Mouse (Mus musculus) heart, postnatal 14 days (tissue): ENCODE data around the gene Tshz2. TPM values are rescaled to one million over a fixed set of nuclear protein-coding genes. Genes with fewer than 3 reads are reported as not detected.

Experiments
- DNase-seq, 2 experiments: peaks; one replicate each; pipeline ENCODE4 v3.0.0; 2021 to 2022
- intact Hi-C: fragments of 180-260 bp; cut with DNase I; formaldehyde crosslinking; loops from one replicate; pipeline ENCODE4 v1.15.1; 2025
- total RNA-seq, 2 experiments: library from RNA; stranded (reverse); gene quantifications; 2 replicates each; pipeline ENCODE4 v1.2.3; 2021

Gene Tshz2
- total RNA-seq, 2 experiments from 2014 or later, result 15.5 to 17.8 TPM

DNA sequence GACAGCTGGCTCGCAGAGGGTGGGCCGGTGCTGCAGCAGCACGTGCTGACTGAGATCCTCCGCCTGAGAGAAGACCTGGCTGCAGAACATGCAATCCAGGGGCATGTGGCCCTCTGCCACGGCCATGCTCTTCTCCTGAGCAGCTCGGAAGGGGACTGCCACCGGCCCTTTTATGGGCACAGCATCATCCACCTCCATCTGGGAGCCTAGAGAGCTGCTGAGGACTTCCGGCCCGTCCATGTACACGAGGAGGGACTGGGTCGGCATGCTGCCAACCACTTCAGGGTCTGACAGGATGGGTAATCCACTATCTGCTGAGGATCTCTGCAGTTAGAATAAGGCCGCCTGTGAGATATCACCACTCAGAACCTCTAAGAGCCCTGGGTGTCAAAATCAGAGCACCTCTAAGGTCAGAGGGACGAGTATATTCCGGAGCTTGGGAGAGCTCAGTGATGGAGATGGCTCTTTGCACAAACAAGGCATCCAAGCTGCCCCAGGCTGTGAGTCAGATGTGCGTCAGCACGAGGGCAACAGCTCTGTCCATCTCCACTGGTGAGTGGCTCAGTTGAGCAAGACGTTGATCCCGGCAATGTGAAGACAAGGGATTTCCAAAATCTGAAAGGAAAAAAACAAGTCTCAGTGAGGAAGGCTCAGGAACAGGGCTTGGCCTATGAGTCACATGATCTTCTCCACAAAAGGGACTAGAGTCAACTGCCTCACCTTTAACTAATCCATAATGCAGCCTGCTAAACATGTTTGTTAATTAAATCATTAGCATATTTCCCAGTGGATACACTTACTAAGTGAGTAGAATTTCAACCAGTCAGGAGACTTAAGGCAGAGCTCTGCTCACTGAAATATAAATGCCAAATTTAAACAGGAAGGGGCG is 487.6 kb downstream of the Tshz2 start:
- intact Hi-C loops, result no loop called here
- DNase-seq, result no peak

Other genes starting within 250 kb of the Tshz2 start
- not detected for gene Gm11011, start 45.3 kb upstream of the Tshz2 start, total RNA-seq